Mouse (Mus musculus) mature B cell (primary cell): Measurements from ENCODE around the gene Gpr68.

Experiments used
- in situ Hi-C: fragments of 300-500 bp; cut with MboI; formaldehyde crosslinking; loops from 2 replicates; pipeline ENCODE4 v1.14.3; 2019

Gpr68 gene

GRCm38 (mm10) chr12:100831629-100832325 is 76.2 kb downstream of the Gpr68 start:
- in situ Hi-C loops: no loop called here

GRCm38 (mm10) chr12:100831021-100831420 is 77.0 kb downstream of the Gpr68 start:
- in situ Hi-C loops: no loop called here
